Mouse (Mus musculus) stomach, postnatal 0 days (tissue): ENCODE measurements around the gene Arl6ip5.

Source experiments
- CTCF ChIP-seq: IDR thresholded peaks from 2 replicates; pipeline ENCODE4 v1.5.1; 2016; ENCODE audit warnings: antibody characterized with exemption, low read depth, mild to moderate bottlenecking, moderate library complexity
- EP300 ChIP-seq: optimal IDR thresholded peaks from 2 replicates; pipeline ENCODE3; 2016; ENCODE audit warnings: antibody characterized with exemption

GRCm38 (mm10) chr6:97222931-97223467 lies 12.5 kb downstream of the Arl6ip5 start:
- TF ChIP-seq CTCF (no peak), EP300 (no peak)
